Mouse (Mus musculus) inflammation-experienced regulatory T-cells, adult 6 months (primary cell): ENCODE data around the gene Ap2b1. TPM values are rescaled to one million over a fixed set of nuclear protein-coding genes. Genes with fewer than 3 reads are reported as not detected.
"Not testable (repeated sequence)": the region's sequence is repeated elsewhere in the genome, so short reads cannot be mapped to it uniquely, and the experiment has no call there.

ENCODE experiments used
- ATAC-seq: one replicate; pipeline ENCODE4 v1.8.0; 2017
- polyA plus RNA-seq, 3 experiments: library from polyadenylated mRNA; unstranded; fragments of 100-300 nt; shearing (Covaris generic); gene quantifications; one replicate each; pipeline ENCODE4 v1.2.1; 2017

Ap2b1 gene
- polyA plus RNA-seq, 3 experiments from 2014 or later = 57.2 to 59.1 (median 57.7) TPM

DNA sequence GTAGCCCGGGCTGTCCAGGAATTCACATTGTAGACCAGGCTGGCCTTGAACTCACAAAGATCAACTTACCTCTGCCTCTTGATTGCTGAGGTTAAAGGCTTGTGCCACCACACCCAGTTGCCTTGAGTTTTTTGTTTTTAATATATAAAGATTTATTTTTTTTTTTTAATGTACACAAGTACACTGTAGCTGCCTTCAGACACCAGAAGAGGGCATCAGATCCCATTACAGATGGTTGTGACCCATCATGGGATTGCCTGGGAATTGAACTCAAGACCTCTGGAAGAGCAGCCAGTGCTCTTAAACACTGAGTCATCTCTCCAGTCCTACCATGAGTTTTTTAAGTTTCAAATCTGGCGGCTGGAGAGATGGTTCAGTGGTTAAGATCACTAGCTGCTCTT is 2.6 kb downstream of the Ap2b1 start:
- no peak for ATAC-seq

DNA sequence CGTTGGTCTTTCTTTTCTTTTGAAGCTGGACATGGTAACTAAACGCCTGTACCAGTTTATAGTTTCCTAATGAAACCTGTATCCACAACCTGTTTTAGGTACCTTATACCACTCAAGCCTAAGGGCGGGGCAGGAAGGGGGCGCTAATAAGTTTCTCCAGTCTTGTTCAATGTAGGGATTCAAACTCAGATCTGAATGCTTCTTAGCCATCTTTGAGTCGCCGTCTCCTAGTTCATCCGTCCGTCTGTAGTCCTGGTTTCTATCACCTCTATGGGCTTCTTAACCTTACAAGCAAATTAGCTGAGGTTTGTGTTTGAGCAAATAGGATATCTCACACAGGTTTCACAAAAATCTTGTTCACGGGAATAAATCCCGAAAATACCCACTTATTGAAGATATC is 3.3 kb downstream of the Ap2b1 start:
- no peak for ATAC-seq

DNA sequence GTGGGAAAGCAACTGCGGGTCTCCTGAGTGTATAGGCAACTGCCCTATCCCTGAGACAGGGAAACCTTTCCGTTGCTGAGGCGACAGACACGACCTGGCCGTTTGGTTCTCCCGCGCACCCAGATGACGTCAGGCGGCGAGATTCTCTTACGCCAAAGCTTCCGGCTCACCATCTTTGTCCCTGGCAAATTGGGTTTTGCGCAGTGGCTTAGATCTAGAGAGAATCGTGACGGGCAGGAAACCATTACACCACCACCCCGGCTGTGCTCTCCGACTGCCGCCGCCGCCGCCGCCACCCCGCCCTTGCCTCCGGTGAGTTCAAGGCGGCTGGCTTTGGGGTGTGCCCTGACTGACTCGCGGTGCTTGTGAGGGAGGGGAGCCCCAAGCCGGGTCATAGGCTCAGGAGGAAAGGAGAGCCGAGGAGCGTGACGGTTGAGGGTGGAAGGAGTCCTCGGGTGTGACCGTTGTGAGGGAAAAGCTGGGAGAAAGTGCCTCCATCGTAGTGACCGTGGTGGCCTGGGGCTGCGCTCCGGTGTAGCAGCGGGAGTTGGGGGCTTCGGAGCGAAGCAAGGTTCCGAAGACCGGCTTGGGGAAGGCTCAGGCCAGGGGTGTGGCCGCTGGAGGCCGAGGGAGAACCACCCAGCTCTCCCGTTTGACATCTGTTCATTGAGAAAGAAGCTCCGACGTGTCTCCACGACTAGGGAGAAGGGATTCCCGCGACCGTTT is 3.9 kb downstream of the Ap2b1 start, which contains the start of gene Pex12:
Gene Pex12 (minus strand): TSS at position 61 of the 726 bp plus-strand sequence.
- ATAC-seq = peak; percentile 80

DNA sequence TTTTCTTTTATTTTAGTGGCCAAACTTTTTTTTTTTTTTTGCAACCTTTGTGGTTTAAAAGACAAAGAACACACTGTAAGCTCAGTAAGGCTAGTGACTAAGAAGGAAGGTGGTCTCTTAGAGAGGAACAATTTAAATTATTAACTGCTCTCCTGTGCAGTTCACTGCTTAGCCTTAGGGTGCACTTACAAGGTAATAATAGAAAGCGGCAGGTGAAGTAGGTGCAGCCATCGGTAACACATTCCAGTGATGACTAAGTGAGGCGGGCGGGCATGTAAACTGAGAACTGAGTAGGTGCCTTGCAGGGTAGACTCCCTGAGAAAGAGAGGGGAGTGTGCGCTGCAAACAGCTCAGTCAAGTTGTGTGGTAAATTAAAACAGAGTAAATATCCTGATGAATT is 4.9 kb downstream of the Ap2b1 start:
- no peak for ATAC-seq

DNA sequence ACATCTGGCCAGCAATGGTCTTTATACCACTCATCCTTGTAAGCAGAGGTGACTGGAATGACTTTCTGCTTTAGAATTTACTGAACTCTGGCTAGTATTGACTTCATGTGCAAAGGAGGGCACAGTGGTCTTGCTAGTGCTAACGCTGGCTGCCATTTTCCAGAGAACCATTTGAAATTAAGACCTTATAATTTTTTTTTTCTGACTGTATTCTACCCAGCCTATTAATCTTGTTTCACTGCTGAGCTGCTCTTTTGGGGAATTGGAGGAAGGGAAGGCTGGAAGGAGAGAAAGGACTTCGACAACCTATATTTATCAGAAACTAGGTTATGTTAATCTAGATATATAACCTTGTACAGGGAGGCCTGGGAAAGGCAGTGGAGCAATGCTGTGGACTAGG is 5.7 kb downstream of the Ap2b1 start:
- no peak for ATAC-seq

DNA sequence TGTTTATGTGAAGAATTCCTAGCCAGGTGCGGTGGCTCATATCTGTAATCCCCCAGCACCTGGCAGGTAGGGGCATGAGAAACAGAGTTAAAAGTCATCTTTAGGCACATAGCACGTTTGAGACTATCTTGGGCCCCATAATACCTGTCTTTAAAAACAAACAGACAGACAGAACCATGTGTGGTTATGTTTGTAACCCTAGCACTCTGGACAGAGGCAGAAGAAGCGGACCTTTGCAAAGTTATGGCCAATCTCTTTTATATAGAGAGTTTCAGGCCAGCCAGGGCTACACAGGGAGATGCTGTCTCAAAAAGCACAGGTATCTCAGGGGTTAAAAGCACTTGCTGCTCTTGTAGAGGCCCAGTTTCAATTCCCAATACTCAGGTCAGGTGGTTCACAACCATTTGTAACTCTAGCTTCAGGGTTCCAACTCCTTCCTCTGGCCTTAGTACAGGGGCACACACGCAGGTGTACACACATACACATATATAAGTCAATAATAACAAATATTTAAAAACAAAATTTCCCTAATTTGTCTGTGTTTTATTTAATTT is 8.0 kb downstream of the Ap2b1 start:
- ATAC-seq = no peak

DNA sequence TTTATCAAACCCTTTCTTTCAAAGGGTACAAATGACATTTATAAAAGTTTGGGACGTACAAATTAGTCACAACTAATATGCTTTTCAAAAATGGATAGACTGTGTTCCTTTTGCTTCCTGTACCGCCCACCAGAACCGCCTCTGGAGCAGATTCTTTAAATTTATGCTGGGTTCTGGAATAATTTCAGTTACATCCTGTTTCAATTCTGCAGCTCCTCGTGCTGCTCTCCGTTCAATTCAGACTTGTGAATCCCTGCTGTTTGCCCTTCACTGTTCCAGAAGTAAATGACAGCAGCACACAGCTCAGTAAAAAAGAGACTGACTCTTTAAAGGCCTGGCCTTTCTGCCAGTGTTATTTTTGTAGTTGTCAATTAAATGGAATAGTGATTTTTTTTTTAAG is 13.6 kb downstream of the Ap2b1 start:
- no peak for ATAC-seq

DNA sequence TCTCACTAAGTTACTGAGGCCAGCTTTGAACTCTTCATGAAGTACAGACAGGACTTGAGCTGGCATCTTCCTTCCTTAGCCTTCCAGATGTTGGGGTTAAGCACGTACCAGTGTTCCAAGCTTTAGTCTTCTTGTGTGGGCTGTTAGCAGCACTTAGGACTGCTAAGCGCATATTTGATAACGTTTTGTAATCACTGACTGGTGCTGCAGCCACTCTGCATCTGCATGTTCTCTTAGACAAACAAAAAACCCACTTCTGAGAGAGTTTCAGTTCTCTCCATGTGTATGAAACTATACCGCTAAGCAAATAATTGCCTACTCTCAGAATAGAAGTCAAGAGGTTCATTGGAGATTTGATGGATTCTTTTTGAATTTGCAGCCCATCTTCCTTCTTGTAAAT is 20.2 kb downstream of the Ap2b1 start:
- ATAC-seq = no peak

DNA sequence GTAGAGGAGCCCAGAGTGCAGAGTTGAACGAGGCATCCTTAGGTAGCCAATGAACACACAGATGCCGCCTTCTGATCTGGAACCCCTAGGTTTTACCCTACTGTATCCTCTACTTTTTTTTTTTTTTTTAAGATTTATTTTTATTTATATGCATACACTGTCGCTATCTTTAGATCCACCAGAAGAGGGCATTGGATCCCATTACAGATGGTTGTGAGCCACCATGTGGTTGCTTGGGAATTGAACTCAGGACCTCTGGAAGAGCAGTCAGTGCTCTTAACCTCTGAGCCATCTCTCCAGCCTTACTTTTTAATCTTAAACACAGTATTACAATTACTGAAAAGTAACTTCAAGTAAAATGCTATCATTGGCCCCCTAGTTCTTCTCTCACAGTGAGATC is 27.9 kb downstream of the Ap2b1 start:
- ATAC-seq = not testable (repeated sequence)

DNA sequence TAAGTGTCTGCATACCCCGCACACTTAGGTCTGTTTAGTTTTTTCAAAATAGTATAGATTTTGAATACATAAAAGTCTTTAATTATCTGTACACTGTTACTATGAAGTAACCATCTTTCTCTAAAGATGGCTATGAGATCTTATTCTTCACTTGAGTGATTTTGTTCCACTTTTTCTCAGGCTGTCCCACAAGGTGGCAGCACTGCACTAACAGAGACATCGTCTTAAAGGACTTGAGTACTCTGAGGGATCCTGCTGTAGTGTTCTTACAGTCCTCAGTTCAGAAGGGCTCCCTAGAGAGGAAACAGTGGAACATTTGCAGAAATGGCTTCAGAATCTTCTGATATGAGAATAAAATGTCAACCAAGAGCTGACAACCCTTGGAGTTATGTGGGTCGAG is 28.6 kb downstream of the Ap2b1 start:
- ATAC-seq = no peak

DNA sequence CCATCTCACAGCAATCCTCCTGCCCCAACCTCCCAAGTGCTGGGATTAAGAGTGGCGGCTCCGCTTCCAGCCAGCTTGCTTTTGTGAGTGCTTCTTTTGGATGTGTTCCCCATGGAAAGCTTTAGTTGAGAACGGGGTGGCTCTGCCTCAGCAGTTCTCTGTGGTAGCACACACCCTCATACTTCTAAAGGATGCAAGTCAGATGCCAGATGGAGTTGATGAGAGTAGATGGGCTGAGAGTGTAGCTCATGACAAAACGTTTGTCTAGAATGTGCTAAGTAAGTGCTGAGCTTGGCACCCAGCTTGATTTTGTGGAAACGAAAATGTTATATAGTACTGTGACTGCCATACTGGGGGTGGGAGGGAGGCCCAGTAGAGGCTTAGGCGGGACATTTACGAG is 37.0 kb downstream of the Ap2b1 start:
- ATAC-seq = no peak

DNA sequence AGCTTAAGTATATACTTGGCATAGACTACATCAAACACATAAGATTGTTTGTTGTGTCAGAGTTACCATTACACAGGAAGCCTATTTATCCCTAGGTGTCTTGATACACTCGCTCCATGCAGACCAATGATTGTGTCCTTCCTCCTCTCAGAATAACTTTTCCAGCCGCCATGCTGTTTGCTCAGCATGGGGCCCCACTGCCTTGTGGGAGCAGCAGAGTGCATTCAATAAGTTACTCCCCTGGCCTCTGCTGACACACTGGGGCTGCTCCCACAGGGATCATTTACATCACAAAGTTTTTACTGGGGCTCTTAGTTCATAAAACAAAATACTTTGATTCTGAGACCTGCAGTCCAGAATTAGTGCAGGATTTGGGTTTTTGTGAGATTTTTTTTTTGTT is 40.9 kb downstream of the Ap2b1 start:
- ATAC-seq = no peak

DNA sequence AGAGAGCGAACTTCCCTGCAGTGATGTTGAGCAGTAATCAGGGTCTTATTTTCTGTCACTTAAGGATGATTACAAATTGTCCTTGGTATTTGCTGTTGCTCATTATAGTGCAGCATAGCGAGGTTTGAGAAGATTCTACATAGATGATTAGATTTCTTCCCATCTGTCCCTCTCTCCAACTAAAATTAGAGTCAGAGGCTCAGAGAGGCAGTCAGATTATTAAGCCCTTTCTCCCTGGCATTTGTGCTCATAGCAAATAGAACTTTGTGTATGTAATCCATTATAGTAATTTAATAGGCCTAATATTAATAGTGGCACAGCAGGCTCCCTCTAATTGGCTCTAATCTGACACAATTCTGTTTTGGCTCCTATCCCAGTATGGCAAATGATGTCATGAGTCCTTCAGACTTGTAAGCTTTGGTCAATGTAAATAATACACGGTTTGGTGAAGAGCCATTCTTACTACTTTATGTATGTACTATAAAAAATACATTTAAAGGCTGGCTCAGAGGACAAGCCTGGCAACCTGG is 43.0 kb downstream of the Ap2b1 start:
- no peak for ATAC-seq

DNA sequence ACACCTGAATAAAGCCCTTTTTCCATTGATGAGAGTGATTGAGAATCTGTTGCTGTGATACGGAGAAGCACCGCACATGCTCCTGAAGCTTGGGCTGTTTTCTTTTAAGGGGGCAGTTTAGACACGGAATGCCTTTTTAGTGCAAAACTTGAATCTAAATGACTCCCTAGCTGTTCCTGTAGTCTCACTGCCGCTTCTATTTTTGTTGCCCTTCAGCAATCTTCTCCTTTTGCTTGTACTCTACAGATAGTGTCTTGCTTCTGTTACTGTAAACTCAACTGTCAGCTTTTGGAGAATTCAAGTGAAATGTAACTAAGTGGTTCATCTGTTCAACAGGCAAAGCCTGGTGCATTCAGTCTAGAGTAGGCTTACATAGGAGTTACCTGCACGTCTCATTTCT is 56.6 kb downstream of the Ap2b1 start:
- ATAC-seq = no peak

DNA sequence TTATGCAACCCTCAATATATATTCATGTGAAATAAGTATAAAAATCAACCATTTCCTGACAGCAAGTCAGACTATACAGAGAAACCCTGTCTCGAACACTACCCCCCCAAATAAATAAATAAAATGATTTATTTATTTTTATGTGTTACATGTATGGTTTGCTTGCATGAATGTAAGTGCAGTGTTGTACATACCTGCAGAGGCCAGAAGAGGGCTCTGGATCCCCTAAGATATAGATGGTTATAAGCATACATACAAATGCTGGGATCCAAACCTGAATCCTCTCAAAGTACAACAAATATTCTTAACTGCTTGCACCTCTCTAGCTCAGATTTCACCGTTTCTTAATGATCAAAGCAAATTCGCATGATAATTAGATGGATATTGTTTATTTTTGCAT is 58.6 kb downstream of the Ap2b1 start:
- ATAC-seq = no peak

DNA sequence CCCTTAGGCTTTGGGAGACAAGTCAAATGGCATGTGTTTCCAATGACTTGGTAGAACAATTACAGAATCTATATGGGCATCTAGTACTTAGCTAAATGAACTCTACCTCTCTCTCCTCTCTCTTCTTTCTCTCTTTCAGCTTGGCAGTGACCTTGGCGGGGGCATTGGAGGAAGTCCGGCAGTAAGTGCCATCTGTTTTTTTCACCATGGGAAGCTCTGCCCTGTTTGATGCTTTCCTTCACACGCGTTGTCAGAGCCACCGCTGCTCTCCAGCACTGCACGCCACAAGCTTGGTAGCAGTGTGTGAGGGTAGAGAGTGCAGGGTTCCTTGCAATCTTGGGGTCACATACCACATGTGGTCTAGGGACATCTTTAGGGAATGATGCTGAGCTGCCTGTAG is 65.8 kb downstream of the Ap2b1 start:
- no peak for ATAC-seq

DNA sequence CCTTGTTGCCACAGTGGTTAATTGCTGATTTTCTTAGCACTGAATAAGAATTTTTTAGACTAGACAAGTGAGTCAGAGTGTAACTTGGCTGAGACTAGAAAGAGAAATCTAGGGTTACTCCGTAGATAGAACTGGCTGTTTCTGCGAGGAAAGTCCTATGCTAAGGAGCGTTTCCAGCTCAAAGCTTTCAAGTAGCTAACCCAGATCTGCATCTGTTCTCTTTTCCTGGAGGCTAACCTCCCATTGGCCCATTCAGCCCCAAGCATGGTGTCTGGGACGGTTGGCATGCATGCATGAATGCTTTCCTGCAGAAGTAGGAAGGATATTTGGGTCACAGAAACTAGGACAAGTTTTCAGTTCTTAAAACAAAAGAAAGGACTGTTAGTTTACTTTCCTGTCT is 72.4 kb downstream of the Ap2b1 start:
- no peak for ATAC-seq

DNA sequence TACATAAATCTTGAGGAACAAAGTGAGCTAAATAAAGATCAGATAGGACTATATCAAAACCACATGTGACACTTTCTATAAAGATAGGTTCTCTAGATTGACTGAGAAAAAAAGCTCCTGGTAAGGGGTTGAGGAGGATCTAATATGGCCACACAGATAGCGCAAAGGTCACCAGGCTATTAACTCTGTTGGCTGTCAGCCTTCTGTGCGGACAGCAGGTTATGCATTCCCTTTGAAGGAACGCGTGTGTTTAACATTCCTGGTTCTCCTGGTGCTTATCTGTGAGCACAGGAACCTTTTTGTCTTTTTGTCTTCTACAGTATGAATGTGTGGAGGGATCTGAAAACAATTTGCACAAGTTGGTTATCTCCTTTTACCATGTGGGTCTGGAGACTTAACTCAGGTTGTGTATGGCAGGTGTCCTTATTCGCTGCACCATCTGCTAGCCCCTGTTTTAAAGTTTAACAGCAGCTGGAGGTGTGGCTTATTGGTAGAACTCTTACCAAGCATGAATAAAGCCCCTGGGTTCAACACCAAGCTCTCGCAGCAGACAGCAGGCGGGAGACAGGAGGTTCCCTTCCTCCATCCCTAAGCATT is 81.0 kb downstream of the Ap2b1 start:
- ATAC-seq = no peak

DNA sequence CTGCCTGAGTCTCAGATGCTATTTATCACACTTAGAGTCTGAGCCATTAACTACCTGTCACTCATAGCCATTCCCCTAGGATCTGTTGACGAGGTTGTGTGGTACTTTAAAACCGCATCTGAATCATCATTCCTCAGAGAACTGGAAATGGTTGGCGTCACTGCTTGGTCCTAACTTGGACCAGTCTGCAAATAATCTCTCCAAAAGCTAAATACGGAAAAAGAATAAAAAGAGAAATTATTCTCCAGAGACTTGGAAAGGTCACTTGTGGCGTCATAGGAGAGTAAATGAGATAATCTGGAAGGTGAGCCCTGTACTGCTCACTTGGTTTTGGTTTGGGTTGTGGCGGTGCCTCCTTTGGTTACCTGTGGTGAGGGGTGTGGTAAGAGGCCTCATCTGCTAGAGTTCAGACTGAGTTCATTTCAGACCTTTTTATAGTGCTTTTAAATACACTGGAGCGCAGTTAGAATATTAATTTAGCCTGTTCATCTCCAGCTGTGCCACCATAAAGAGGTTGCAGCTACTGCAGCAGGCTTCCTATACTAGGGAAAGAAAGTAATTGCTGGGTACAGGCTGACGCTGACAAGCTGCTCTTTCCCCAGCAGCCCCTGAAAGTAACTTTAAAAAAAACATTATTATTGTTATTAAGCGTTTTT is 84.2 kb downstream of the Ap2b1 start:
- ATAC-seq = no peak

DNA sequence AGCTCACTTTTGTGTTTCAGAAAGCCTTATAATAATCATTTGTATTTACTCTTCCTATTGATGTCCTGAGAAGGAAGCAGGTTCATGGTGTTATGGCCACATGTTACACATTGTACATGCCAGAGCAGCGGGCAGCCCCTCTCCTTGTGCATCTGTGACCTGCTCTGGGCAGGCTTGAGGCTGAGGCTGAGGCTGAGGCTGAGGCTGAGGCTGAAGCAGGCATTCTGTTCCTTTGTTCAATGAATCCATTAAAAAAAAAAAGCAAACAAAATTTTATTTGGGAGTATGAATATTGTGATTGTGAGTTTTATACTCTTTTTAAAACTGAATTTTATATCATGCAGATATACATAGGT is 84.7 kb downstream of the Ap2b1 start:
- no peak for ATAC-seq

DNA sequence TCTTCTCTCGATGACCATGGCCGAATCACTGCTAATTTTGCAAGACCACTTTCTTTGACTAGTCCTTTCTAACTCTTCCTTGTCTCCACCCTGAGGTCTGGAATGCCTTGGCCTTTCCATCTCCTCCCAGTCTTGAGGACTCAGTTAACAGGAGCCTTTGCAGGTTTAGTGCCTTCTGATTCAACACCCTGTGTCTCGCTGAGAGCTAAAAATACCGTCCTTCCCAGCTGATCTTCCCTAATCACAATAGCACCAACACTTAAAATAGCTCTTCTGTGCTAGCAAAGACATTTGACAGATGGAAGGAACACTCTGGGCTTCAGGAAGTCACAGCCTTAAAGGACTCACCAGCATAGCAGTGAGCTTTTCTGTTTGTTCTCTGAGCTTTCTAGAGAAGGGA is 94.2 kb downstream of the Ap2b1 start:
- no peak for ATAC-seq

DNA sequence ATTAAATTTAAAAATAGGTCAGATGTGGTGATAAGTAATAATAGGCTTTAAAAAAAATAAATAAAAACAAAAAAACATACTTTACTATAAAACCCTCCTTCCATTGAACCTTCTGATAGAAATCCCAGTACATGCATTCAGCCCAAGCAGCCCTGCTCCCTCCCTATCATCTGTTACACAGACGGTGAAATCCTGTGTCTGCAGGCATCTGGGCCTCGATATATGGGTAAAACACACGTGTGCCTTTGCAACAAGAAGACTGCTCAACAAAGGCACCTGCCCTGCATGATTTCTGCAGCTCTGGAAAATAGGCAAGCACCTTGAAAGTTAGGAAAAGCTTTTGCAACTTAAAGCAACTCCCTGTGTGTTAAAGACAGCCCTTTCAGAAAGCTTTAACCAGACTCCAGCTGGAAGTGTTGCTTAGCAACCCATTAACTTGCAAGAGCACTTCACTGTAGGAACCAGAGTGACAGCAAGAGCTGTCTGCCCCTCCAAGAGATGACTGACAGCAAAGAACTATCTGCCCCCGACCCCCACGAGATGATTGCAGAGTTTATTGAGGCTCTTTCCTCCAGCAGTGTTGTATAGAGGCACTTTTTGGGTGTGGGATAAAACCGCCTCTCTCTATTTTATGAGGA is 96.1 kb downstream of the Ap2b1 start:
- ATAC-seq = no peak

DNA sequence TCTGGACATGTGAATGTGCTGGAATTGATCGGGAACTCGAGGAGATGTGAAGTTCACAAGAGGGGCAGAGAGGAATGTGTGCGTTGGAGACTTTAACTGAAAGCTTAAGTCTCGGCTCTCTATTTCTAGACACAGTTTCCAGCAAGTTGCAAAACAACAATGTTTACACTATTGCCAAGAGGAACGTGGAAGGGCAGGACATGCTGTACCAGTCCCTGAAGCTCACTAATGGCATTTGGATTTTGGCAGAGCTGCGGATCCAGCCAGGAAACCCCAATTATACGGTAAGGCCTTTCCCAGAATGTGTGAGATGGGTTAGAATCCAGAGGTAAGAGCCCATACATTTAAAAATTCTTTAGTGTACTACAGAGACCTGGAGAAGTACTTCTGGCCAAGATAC is 98.8 kb downstream of the Ap2b1 start:
- ATAC-seq = no peak
